Mouse (Mus musculus): ENCODE measurements around the gene Etfdh. TPM values are rescaled to one million over a fixed set of nuclear protein-coding genes. Genes with fewer than 3 reads are reported as not detected.

Etfdh gene
- polyA plus RNA-seq (2012) = 13.7 and 21.7 TPM in 2 replicates

DNA sequence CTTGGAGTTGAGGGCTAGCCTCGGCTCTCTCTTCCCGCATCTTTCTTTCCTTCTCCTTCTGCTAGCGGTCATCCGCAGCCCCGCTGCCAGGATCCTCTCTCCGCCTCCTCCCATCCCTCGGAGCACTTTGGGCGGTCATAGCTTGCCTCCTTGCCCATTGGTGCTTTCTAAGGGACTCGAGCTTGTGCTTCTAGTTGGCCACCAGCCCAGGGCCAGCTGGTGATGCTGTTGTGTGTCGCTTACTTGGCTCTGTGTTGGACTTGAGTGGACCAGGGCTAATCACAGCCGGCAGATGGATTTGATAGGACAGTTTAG is at the start of gene Etfdh:
TSS of gene Etfdh (minus strand) at position 85 of the 315 bp plus-strand sequence.
- TF ChIP-seq GATA1 (IDR thresholded peaks at IDR 0.05; ENCODE audit: low read length) = no peak

DNA sequence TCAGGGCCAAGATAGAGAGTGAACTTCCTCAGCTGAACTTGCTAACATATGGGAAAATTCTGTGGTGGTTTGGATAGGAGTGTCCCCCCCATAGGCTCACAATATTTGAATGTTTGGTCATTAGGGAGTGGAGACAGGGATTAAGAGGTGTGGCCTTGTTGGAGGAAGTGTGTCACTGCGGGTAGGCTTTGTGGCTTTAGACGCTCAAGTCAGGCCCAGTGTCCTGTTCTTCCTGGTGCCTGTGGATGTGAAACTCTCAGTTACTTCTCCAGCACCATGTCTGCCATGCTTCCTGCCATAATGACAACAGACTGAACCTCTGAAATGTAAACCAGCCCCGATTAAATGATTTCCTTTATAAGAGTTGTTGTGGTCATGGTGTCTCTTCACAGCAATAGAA is 47.1 kb upstream of the Etfdh start:
- no peak for TF ChIP-seq GATA1 (IDR thresholded peaks at IDR 0.05; ENCODE audit: low read length)

DNA sequence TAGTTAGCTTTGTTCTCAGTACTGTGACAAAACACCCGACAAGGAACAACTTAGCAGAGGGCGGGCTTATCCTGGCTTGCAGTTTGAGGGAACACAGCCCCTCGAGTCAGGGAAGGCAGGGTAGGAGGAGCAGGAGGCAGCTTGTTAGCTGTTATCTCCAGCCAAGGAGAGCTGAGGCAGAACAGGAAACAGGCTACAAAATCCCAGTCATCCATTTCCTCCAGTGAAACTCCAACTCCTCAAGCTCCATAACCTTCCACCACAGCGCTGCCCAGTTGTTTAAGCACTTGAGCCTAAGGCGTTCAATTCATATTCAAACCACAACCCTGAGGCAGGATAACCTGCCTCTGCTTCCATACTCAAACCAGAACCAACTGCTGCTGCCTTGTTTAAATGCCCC is 45.3 kb upstream of the Etfdh start:
- TF ChIP-seq GATA1 (IDR thresholded peaks at IDR 0.05; ENCODE audit: low read length) = no peak

DNA sequence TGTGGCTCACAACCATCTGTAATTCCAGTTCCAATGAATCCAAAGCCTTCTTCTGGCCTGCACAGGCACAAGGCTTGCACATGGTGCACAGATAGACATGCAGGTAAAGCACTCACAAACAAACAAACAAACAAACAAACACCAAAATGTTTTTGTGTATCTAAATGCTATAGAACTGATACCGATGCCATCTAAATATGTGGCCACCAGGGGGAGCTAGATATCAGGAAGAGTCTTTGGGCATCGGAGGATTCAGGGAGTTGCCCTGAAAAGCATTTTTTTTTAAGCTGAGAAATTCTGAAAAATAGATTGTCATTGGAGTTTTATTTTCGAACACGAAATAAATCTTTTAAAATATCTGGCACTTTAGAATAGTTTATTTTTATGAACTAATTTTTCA is 43.8 kb upstream of the Etfdh start:
- no peak for TF ChIP-seq GATA1 (IDR thresholded peaks at IDR 0.05; ENCODE audit: low read length)

DNA sequence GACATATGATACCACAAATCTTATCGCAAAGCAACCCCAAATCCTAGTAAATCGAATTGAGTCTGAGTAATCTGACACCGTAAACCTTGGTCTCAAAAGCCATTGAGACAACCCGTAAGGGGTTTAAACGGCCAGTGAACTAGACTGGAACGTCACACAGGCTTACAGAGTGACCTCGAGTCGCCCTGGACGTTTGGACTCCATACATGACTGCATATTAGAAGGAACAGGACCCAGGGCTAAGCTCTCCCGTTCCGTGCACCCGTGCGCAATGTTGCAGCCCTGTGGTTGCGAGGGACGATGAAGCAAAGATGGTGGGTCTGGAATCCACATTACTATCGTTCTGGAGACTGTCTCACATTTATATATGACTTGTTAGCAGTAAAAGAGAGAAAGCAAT is 42.9 kb upstream of the Etfdh start:
- TF ChIP-seq GATA1 (IDR thresholded peaks at IDR 0.05; ENCODE audit: low read length) = no peak

DNA sequence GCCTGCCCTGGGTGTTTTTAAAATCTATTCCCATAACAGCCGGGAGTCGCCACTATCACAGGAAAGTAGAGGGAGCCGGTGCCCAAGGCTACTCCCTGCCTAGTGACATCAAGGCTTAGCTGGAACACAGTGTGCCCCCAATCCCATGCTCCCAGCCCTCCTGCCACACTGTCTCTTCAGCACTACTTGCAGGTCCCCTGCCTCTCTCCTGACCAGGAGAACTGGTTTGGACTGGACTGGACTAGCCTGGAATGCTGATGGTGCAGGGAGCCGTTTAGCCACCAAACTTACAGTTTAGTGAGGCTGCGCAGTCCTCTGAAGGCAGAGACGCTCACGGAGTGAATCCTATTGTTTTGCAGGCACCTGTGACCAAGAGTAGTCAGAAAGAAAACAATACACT is 41.3 kb upstream of the Etfdh start:
- TF ChIP-seq GATA1 (IDR thresholded peaks at IDR 0.05; ENCODE audit: low read length) = no peak

DNA sequence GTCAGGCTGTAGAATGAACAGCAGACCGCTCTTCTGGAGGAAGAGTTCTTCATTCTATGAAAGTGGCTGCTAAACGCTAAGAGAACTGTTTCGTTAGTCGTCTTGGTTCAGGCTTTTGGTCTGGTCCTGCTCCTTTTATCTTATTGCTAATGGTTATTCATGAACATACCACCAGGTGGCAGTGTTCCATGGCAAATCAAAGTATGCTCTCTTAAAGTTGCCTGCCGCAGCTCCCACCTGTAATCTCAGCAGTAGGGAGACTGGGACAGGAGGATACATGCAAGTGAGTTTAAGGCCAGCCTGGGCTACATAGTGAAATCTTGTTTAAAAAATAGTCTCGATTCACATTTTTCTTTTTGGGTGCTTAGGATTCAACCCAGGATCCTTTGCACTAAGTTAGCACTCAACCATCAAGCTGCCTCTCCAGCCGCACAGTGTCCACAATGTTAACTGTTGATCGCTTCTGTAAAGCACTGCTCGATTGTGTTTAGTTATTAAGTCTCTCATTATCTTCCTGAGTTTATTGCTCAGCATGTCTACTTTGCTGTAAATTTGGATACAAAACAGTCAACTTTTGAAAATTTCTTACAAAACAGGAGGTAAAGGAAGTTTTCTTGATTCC is 35.6 kb upstream of the Etfdh start:
- no peak for TF ChIP-seq GATA1 (IDR thresholded peaks at IDR 0.05; ENCODE audit: low read length)

DNA sequence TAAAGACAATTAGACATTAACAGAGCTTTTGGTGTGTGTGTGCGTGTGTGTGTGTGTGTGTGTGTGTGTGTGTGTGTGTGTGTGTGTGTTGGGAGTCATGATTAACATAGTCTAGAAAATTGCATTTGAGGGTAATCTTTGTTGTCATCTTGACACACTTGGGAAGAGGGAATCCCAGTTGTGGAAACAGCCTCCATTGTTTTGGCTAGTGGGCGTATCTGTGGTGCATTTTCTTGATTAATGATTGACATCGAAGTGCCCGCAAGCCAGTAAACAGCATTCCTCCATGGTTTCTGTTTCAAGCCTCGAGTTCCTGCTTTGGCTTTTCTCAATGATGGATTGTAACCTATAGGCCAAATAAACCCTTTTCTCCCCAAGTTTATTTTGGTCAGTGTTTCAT is 27.4 kb upstream of the Etfdh start:
- no peak for TF ChIP-seq GATA1 (IDR thresholded peaks at IDR 0.05; ENCODE audit: low read length)

DNA sequence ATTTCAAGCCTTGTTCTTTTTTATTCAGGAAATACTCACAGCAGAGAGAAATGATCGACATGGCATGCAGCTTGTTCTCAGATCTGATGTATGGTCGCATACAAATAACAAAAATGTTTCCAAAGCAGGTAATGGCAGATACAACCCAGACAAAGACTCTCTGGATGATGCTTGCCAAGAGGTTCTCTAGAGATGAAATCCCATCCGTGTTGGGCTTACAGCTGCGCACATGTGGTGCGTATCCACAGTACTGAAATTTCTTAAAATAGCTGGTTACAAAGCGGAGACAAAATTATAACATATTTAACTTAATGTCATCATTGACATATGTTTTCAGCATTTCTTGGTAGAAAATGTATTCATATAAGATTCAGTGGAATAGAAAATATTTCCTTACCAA is 22.8 kb upstream of the Etfdh start:
- no peak for TF ChIP-seq GATA1 (IDR thresholded peaks at IDR 0.05; ENCODE audit: low read length)

DNA sequence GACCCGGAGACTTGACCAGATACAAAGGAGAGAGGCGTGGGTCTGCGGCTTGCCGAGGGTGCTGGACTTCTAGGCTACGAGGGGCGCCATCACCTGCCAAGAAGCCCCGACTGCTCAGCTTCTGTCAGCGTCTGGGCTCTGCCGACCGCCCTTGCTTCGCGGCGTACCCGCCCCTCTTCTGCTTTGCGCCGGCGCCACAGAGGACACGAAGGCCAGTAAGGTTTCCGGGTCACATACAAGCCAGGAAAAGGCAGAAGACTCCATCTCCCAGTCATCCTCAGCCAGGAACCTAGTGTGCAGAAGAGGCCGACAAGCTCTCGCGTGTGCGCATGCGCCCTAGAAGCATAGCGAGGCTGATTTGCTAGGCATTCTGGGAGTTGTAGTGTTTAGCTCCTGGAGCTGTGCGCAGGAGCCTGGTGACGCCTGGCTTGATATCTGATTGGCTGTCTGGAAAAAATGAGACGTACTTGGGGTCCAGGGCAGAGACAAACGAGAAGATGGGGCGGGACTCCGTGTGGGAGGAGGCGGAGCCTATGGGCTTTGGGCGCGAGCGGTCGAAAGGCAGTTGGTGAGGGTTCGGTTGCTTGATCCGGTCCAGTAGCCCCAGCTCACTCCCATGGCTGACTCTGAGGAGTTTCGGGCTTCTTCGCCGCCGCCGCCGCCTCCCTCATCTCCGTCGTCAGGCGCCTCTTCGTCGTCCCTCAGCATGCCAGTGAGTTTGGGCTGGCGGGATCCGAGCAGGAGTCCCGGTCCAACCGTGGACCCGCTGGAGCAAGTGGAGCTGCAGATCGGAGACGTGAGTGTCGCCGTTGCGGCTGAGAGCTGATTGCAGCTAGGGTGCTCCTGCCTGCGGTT is 512 bp downstream of the Etfdh start, which contains the start of gene 4930579G24Rik:
TSS of gene 4930579G24Rik (plus strand) at position 519 of the 855 bp plus-strand sequence.
- no peak for TF ChIP-seq GATA1 (IDR thresholded peaks at IDR 0.05; ENCODE audit: low read length)

DNA sequence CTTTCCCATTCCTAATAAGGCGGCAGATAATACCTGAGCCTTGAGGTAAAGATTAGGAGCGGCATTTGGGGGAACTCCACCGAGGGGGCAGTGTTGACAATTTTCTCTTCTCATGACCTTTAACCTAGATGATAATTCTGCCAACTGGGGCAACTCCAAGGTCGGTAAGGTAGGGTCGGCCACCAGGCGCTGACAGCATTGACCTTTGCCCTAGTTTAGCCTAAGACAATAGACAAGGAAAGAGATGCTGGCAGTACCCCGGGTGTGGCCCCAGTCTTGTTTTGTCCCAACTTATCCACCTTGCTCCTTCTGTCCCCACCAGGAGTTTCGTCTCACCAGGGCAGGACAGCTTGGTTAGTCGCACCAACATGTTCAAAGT is 1.1 kb downstream of the Etfdh start:
- no peak for TF ChIP-seq GATA1 (IDR thresholded peaks at IDR 0.05; ENCODE audit: low read length)

DNA sequence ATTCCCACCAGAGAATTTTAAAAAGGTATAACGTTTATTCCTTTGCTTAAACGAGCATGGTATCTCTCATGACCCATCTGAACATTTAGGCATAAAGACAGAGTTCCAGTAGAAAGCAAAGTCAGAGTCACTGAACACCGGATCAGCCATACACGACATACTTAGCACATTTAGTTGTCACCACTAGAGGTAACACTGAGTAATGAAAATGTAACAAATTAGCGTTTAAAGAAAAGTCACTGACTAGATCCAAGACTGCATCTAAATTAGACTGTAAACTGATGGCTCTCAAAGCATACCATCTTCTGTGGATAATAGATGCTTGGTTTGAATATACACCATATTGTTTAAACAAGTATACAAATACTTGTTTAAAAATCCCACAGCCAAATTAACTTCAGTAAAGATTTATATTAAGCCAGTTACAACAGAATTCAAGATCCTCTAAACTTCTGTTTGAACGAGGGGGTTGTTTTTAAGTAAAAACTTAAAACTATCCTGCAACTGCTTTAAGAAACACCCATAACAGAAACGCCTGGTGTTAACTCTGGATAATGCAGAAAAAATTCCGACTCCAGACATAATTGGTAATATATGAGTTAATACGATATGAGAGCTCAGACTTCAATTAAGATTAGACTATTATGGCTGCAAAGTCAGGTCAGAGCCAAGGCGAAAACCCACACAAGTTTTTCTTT is 1.7 kb downstream of the Etfdh start:
- no peak for TF ChIP-seq GATA1 (IDR thresholded peaks at IDR 0.05; ENCODE audit: low read length)

DNA sequence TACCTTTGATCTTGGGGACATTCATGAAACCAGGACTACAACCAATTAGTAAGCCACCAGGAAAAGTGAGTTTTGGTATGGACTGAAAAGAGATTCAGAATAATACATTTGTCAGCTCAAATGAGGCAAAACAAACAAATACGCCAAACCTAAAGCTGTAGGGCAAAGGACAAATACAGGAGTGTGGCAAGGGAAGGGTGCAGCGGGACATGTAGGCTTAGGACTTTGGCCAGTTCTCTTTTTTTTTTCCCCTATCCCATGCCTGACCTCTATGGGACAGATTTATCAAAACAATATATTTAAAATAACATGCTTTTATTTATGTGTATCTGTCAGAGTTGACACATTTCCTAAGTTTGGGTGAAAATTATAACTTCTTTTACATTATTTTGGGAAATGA is 19.4 kb downstream of the Etfdh start:
- no peak for TF ChIP-seq GATA1 (IDR thresholded peaks at IDR 0.05; ENCODE audit: low read length)

DNA sequence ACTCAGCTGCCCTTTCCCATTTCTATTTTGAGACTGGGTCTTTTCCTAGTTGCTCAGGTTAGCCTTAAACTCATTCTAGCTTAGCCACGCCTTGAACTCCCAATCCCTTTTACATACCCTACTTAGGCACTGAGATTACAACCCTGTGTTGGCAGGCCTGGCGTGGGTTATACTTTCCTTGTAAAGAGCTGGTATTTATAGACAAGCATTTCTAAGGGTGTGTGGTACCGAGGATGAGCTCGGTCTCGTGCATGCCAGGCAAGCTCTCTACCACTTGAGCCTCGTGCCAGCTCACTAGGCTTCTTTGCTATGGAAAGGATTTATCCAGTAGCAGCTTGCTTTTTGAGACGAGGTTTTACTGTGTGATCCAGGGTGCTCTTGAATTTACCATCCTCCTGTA is 33.8 kb downstream of the Etfdh start:
- no peak for TF ChIP-seq GATA1 (IDR thresholded peaks at IDR 0.05; ENCODE audit: low read length)

DNA sequence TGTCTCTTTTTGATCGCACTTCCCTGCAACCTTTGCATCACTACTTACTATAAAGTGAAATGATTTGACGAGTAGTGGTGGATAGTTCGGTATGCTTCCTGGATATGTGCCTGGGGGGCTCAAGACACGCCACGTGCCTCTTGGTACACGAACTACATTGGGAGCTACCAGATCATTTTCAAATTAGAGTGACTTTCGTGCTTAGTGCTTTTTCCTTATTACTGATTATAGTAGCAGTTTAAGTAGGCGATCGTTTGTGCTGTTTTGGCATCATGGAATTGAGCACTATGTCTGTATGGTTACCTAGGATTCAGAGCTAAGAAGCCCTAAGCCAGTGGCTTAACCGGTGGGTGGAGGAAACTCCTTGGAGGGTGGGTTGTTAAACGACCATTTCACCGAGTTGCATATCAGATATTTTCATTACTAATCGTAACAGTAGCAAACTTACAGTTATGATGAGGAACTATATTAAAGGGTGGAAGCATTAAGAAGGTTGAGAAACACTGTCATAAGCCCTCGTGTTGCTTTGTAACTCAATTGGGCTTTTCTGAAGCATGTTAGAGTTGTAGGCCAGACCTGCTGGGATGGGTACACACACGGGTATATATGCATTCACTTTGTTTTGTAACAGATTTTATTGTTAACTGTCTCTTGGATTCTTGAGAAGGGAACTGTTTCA is 37.4 kb downstream of the Etfdh start:
- no peak for TF ChIP-seq GATA1 (IDR thresholded peaks at IDR 0.05; ENCODE audit: low read length)

All from G1E-ER4 (cell line).